Mouse (Mus musculus): Measurements from ENCODE around the gene Elk3.

GRCm38 (mm10) chr10:93265833-93266232, 45.1 kb downstream of the Elk3 start:
- no peak for TF ChIP-seq EP300 (optimal IDR thresholded peaks at IDR 0.05)
- TF ChIP-seq CTCF (IDR thresholded peaks at IDR 0.05; ENCODE audit: low read depth) = no peak
